Mouse (Mus musculus) C2C12 (cell line): ENCODE data around the gene Mafk. TPM values are rescaled to one million over a fixed set of nuclear protein-coding genes. Genes with fewer than 3 reads are reported as not detected.
A peak's percentile ranks its signal among the peaks of the same experiment; 100 is the strongest.

Experiments used
- H3K27me3 ChIP-seq: one replicate; pipeline ENCODE4 v1.6.1; 2011; ENCODE audit not compliant: control insufficient read depth, insufficient read depth, insufficient read length
- H3K36me3 ChIP-seq: one replicate; pipeline ENCODE4 v1.6.1; 2011; ENCODE audit not compliant: control insufficient read depth, insufficient read depth
- H3K4me3 ChIP-seq: one replicate; pipeline ENCODE4 v1.5.1; 2011; ENCODE audit warnings: mild to moderate bottlenecking, control low read depth; ENCODE audit not compliant: poor library complexity, insufficient read depth, severe bottlenecking
- H3K79me2 ChIP-seq: one replicate; pipeline ENCODE4 v1.6.1; 2011; ENCODE audit not compliant: control insufficient read depth, insufficient read depth
- H3K79me3 ChIP-seq: one replicate; pipeline ENCODE4 v1.6.1; 2011; ENCODE audit warnings: low read depth, control low read depth
- H3ac ChIP-seq: one replicate; pipeline ENCODE3; 2011; ENCODE audit warnings: low read depth; ENCODE audit not compliant: control insufficient read depth, insufficient read length
- CEBPB ChIP-seq: IDR thresholded peaks from one replicate; pipeline ENCODE4 v1.6.1; 2011; ENCODE audit warnings: low read depth, mild to moderate bottlenecking, control low read depth, moderate library complexity
- CTCF ChIP-seq: IDR thresholded peaks from one replicate; pipeline ENCODE4 v1.5.1; 2011; ENCODE audit not compliant: control insufficient read depth, insufficient read depth, insufficient read length
- FOSL1 ChIP-seq: IDR thresholded peaks from one replicate; pipeline ENCODE4 v1.8.0; 2011; ENCODE audit warnings: mild to moderate bottlenecking, low read length; ENCODE audit not compliant: poor library complexity, insufficient read depth, severe bottlenecking
- MAX ChIP-seq: IDR thresholded peaks from one replicate; pipeline ENCODE4 v1.6.1; 2011; ENCODE audit warnings: mild to moderate bottlenecking, control low read depth
- MYOD1 ChIP-seq: IDR thresholded peaks from one replicate; pipeline ENCODE4 v1.6.1; 2011; ENCODE audit warnings: low read depth; ENCODE audit not compliant: control insufficient read depth, insufficient read length
- MYOG ChIP-seq: IDR thresholded peaks from one replicate; pipeline ENCODE4 v1.6.1; 2011; ENCODE audit not compliant: control insufficient read depth, insufficient read length; ENCODE audit errors: extremely low read depth
- USF1 ChIP-seq: IDR thresholded peaks from one replicate; pipeline ENCODE4 v1.6.1; 2011; ENCODE audit warnings: low read depth, mild to moderate bottlenecking, control low read depth, moderate library complexity
- polyA plus RNA-seq: library from polyadenylated mRNA; unstranded; fragments of >200 nt; fragmentation: generic; extraction: Trizol; gene quantifications from one replicate; pipeline ENCODE4 v1.2.1, GENCODE M21; 2012; ENCODE audit warnings: missing spikeins

Mafk gene
- polyA plus RNA-seq, 1 experiment: 11.9 TPM

DNA sequence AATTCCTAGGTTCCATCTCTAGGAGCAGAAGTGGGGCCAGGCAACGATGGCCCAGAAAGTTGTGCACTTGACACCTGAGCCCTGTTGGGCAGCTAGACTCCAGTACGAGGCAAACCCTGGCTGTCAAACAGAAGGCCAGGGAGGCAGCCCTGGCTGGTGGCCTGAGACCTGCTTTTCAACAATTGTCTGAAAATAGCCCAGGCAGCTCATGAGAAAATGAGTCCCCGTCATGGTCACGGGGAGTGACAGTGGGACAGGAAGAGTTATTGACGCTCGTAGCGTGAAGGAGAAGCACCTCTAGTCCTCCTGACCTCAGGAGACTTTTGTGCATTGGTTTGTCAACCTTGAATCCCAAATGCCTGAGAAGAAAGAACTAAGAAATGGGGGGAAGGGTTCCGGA, 9.9 kb upstream of the Mafk start:
- no peaks in the 10 kb centered on the region for H3K79me3 ChIP-seq
- H3K27me3 ChIP-seq: peaks cover 3% of the 10 kb centered on the region
- no peak overlapping the region for H3ac ChIP-seq
- no peak overlapping the region for H3K4me3 ChIP-seq
- TF ChIP-seq FOSL1 (no peak), USF1 (no peak), CEBPB (no peak), MYOD1 (no peak), MAX (no peak), CTCF (no peak), MYOG (no peak)
- no peaks in the 10 kb centered on the region for H3K79me2 ChIP-seq
- H3K36me3 ChIP-seq: no peaks in the 10 kb centered on the region

DNA sequence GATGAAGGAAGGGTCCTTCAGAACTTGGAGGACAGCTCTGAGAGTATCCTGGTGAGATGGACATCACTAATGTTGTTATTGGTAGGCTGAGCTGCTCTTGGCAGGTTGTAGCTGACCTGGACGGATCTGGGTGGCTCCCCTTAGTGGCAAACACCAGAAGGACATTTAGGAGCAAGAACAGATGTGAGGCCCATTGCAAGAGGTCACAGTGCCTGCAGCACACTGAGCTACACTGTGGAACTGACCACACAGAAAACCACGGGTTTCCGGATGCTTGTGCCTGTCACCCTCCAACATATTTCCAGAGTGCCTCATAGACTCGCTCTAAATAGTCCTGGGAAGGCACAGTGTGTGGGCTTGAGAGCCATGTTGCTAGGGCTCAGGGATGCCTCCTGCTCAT, 1.8 kb upstream of the Mafk start:
- H3K36me3 ChIP-seq: no peaks in the 10 kb centered on the region
- peaks cover 31% of the 10 kb centered on the region for H3K79me2 ChIP-seq
- no peak overlapping the region for H3ac ChIP-seq
- H3K27me3 ChIP-seq: no peaks in the 10 kb centered on the region
- H3K4me3 ChIP-seq: no peak overlapping the region
- H3K79me3 ChIP-seq: peaks cover 18% of the 10 kb centered on the region
- TF ChIP-seq MYOG (no peak), MYOD1 (peak; percentile 39), CTCF (peak; percentile 20)

DNA sequence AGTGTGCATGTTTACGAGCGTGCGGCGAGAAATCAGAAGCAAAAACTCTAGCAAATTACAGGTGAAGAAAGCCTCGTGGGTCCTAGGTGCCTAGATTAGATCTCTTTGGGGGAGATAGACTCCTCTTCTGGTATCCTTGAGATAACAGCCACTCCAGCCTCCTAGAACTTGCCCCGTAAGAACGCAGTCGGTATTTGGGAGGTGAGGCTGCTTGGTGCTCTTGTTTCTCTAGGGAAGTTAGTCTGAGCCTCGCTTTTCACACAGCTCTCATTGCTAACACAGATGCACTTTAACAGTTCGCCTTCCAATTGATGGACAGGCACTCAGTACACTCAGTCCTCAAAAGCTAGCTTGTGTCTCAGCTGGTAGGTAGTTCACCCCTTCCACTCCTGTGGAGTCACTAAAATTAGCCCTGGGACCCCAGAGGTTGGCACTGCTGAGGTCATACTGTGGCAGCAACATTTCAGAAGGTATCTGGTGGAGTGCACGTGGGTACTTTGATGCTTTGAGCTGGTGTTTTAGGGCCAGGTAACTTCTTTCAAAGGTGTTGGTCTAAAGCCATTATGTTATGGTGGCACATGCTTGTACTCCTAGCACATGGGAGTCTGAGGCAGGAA, 954 bp downstream of the Mafk start:
- H3K4me3 ChIP-seq: peak overlapping the region; percentile 93
- H3K27me3 ChIP-seq: no peaks in the 10 kb centered on the region
- TF ChIP-seq USF1 (no peak), CTCF (no peak), MYOD1 (no peak), CEBPB (no peak), FOSL1 (no peak), MAX (peak; percentile 20), MYOG (no peak)
- peak overlapping the region; percentile 86 for H3ac ChIP-seq
- H3K79me3 ChIP-seq: peaks cover 29% of the 10 kb centered on the region
- H3K36me3 ChIP-seq: no peaks in the 10 kb centered on the region
- H3K79me2 ChIP-seq: peaks cover 53% of the 10 kb centered on the region

DNA sequence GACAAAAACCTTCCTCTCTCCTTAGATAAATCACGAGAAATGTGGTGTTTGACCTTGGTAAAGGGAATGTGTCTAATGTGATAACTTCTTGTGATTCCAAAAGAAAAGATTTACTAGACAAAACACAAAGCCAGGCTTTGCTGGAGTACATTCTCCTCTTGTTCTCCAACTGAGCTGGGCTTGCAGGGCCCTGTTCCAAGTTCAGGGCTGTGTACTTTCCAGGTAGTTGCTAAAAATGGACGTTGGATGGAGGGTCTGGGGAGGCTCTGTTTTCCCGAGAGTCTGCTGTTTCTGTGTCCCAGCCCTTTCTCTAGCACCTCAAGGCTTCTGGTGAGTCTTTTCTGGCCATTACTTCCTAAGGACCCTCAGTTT, 1.6 kb downstream of the Mafk start:
- no peak overlapping the region for H3K4me3 ChIP-seq
- H3K36me3 ChIP-seq: no peaks in the 10 kb centered on the region
- H3ac ChIP-seq: no peak overlapping the region
- no peak for TF ChIP-seq MAX
- TF ChIP-seq USF1: no peak
- TF ChIP-seq MYOD1: no peak
- TF ChIP-seq CTCF: no peak
- peaks cover 33% of the 10 kb centered on the region for H3K79me3 ChIP-seq
- H3K79me2 ChIP-seq: peaks cover 60% of the 10 kb centered on the region
- no peaks in the 10 kb centered on the region for H3K27me3 ChIP-seq

DNA sequence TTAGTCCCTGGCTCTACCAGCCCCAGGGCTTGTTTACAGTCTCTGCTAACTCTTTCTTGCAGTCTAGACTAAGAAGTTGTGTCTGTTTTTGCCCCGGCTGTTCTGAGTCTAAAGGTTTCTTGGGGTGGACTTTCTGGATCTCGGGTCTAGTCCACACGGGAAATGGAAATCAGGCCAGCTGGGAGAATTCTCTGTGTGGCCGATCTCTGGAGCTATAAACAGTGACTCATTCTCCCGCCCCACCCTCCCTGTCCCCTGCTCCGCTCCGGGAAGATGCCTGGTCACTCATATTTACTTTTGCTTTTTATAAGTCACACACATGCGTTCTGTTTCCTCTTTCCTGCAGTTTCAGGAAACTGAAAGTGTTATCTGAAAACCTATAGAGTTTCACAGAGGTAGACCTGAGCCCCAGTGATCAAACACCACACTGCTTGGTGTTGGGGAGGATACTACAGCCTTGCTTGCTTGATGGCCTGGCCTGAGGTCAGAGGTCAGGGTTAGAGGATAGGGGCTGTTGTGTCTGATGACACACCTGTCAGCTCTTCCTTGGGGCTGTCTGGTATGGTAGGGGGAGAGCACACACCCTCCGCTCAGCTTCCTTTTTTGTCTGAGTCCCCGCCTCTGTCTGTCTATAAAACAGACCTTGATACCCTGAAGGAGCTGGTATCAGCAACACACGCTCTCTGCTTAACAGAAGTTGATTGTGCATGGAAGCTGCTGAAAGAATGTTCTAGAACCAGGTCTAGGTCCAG, 2.2 kb downstream of the Mafk start:
- TF ChIP-seq CTCF (no peak), MYOD1 (no peak), CEBPB (no peak), MAX (no peak), FOSL1 (no peak), USF1 (no peak), MYOG (no peak)
- Histone ChIP-seq H3K36me3 (no peaks in the 10 kb centered on the region), H3ac (peak overlapping the region; percentile 27), H3K27me3 (no peaks in the 10 kb centered on the region), H3K79me3 (peaks cover 37% of the 10 kb centered on the region), H3K79me2 (peaks cover 66% of the 10 kb centered on the region), H3K4me3 (no peak overlapping the region)

DNA sequence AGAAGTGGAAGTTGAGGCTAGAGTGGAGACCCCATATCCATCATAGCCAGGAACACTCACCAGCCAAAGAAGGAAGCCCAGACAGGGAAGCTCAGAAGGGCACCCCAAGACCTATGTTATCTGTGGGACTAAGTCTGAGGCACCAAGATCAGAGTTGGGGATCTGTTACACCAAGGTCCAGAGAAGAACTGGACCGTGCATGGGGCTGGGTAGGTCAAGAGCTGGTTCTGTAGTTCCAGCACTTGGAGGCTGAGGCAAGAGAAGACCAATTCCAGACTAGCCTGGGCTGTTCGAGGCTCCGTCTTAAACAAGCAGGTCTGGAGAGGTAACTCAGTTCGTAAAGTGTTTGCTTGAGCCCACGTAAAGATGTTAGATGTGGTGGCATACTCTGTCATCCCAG, 2.8 kb downstream of the Mafk start:
- Histone ChIP-seq H3K27me3 (no peaks in the 10 kb centered on the region), H3K79me3 (peaks cover 41% of the 10 kb centered on the region), H3K4me3 (no peak overlapping the region), H3K79me2 (peaks cover 72% of the 10 kb centered on the region), H3ac (no peak overlapping the region), H3K36me3 (no peaks in the 10 kb centered on the region)
- TF ChIP-seq MAX: no peak
- no peak for TF ChIP-seq MYOD1
- TF ChIP-seq FOSL1: no peak
- TF ChIP-seq USF1: no peak
- TF ChIP-seq CTCF: no peak
- no peak for TF ChIP-seq CEBPB
- no peak for TF ChIP-seq MYOG
